Comparison of ENCODE assay signal across 9 mouse cellular contexts in genomic region chr12:5237078-5237477, GRCm38 (mm10).
A peak's percentile ranks its signal among the peaks of the same experiment; 100 is the strongest.
DNase-seq lines count a peak whose midpoint lies in the region; ATAC-seq lines count a peak whose summit lies in the region.
"Had no signal": no experiment of that assay in that cellular context is flagged by ENCODE, and none has a peak within 500 bp of the region (broad histone marks: within the 10 kb centered on the region; RNA-seq: fewer than 3 reads in every experiment).

No protein-coding gene starts in this region.

- no peaks in the 10 kb centered on the region for H3K36me3 ChIP-seq in heart, embryonic 14.5 days (ENCODE audit: control insufficient read depth, insufficient read depth, low read length)
- H3K36me3 ChIP-seq in stomach, embryonic 16.5 days (ENCODE audit: control insufficient read depth, insufficient read depth, low read length): no peaks in the 10 kb centered on the region
- H3K36me3 ChIP-seq: G1E had no signal

- WGBS in heart, embryonic 14.5 days: 32% methylated on average over 5 of the region's 5 CpGs
- 43% methylated on average over 5 of the region's 5 CpGs for WGBS in stomach, embryonic 16.5 days

- no peak overlapping the region for H3K4me3 ChIP-seq in heart, embryonic 14.5 days (ENCODE audit: control insufficient read depth in 1 of 2, insufficient read depth in 1 of 2, low read depth in 1 of 2, low read length in 2 of 2)
- no peak overlapping the region for H3K4me3 ChIP-seq in stomach, embryonic 16.5 days (replicated peaks; ENCODE audit: low read length)

- ATAC-seq in heart, embryonic 14.5 days (ENCODE audit: insufficient number of reproducible peaks, insufficient read depth, low FRiP score, low read depth): peak; percentile 44; the same call in 1 of the 2 replicates
- ATAC-seq in stomach, embryonic 16.5 days (ENCODE audit: insufficient read depth, low FRiP score): peak; percentile 70; the same call in 1 of the 2 replicates

- H3K9ac ChIP-seq in heart, embryonic 14.5 days (ENCODE audit: low read length): no peak overlapping the region
- no peak overlapping the region for H3K9ac ChIP-seq in stomach, embryonic 16.5 days (ENCODE audit: low read length)

- H3K27me3 ChIP-seq in heart, embryonic 14.5 days (ENCODE audit: control insufficient read depth, insufficient read depth, low read length): no peaks in the 10 kb centered on the region
- no peaks in the 10 kb centered on the region for H3K27me3 ChIP-seq in stomach, embryonic 16.5 days (ENCODE audit: control insufficient read depth, insufficient read depth, low read length)

- peak overlapping the region; percentile 0 to 4; a peak in 2 of 4 replicates for H3K27ac ChIP-seq in heart, embryonic 14.5 days (replicated peaks in 1 of 2; ENCODE audit: control insufficient read depth in 1 of 2, insufficient read depth in 1 of 2, low read depth in 2 of 2, low read length in 2 of 2)
- no peak overlapping the region for H3K27ac ChIP-seq in stomach, embryonic 16.5 days (ENCODE audit: low read length)

- no peak overlapping the region for H3K4me2 ChIP-seq in heart, embryonic 14.5 days (ENCODE audit: low read length)
- H3K4me2 ChIP-seq in stomach, embryonic 16.5 days (ENCODE audit: low read depth, low read length): no peak overlapping the region

- no peaks in the 10 kb centered on the region for H3K9me3 ChIP-seq in heart, embryonic 14.5 days (ENCODE audit: control insufficient read depth, low read length)
- no peaks in the 10 kb centered on the region for H3K9me3 ChIP-seq in stomach, embryonic 16.5 days (replicated peaks; ENCODE audit: control insufficient read depth, low read length)

- H3K4me1 ChIP-seq in heart, embryonic 14.5 days (ENCODE audit: control insufficient read depth in 2 of 2, insufficient read depth in 2 of 2, low read length in 2 of 2): peaks cover 24 to 25% of the 10 kb centered on the region in 2 experiments
- H3K4me1 ChIP-seq in stomach, embryonic 16.5 days (ENCODE audit: control insufficient read depth, insufficient read depth, low read length): peaks cover 10% of the 10 kb centered on the region

- DNase-seq in kidney, adult 18-20 months: peak; percentile 54
- no peak for DNase-seq in kidney, adult 11 months
- peak; percentile 63 to 67 for DNase-seq in adrenal gland, postnatal 36 days
- peak; percentile 75 for DNase-seq in kidney, postnatal 14 days
- DNase-seq in layer of hippocampus, postnatal 36 days: no peak
- DNase-seq in spleen, adult 12 weeks (ENCODE audit: low spot score): no peak

Comparison
In these comparisons a context has a peak if more than half of its experiments do, and no peak if none do; other contexts are left out.
1. DNase-seq: peak in kidney, adult 18-20 months (single experiment), adrenal gland, postnatal 36 days (2 of 2) and kidney, postnatal 14 days (single experiment); none in kidney, adult 11 months (single experiment), layer of hippocampus, postnatal 36 days (0 of 2) and spleen, adult 12 weeks (single experiment).